Mouse (Mus musculus) hematopoietic multipotent progenitor cell, adult 10-12 weeks (in vitro differentiated cells): ENCODE results near the gene Cct3. TPM values are rescaled to one million over a fixed set of nuclear protein-coding genes. Genes with fewer than 3 reads are reported as not detected.

Source experiments
- polyA plus RNA-seq: library from polyadenylated mRNA; stranded (reverse); fragments of >175 nt; gene quantifications from 2 replicates; pipeline ENCODE4 v1.2.3, GENCODE M21; 2012; ENCODE audit warnings: low replicate concordance

Cct3 gene
- polyA plus RNA-seq = 4.2 and 11.7 TPM in 2 replicates

GRCm38 (mm10) chr3:88296561-88297318, at the start of gene Cct3, which contains the start of gene Tsacc:
Gene Cct3, plus strand, starts transcription at chr3:88297116.
Gene Tsacc, minus strand, starts transcription at chr3:88296999.

GRCm38 (mm10) chr3:88254268-88254926, 42.5 kb upstream of the Cct3 start, which contains the start of gene Rhbg:
Gene Rhbg, minus strand, starts transcription at chr3:88254709.

GRCm38 (mm10) chr3:88287110-88287509, 9.8 kb upstream of the Cct3 start, which contains the start of gene Gm38392:
Gene Gm38392, minus strand, starts transcription at chr3:88287210.

GRCm38 (mm10) chr3:88324951-88325405, 28.1 kb downstream of the Cct3 start, which contains the start of gene Glmp:
Gene Glmp, plus strand, starts transcription at chr3:88325023.

GRCm38 (mm10) chr3:88336058-88337013, 39.4 kb downstream of the Cct3 start, which contains the start of the genes Tmem79 and Smg5:
Gene Tmem79, minus strand, starts transcription at chr3:88336148.
Gene Smg5, plus strand, starts transcription at chr3:88336260.

GRCm38 (mm10) chr3:88364337-88364736, 67.4 kb downstream of the Cct3 start, which contains the start of gene Paqr6:
Gene Paqr6, plus strand, starts transcription at chr3:88364584.

Other genes with a start within 250 kb of the Cct3 start
- gene Naxe, start 238.6 kb upstream of the Cct3 start, polyA plus RNA-seq = 40.0 and 40.3 TPM in 2 replicates
- not detected in 2 replicates for gene Ttc24, start 218.8 kb upstream of the Cct3 start, polyA plus RNA-seq
- gene Iqgap3, start 215.1 kb upstream of the Cct3 start, polyA plus RNA-seq = 0.41 and 3.5 TPM in 2 replicates
- 210 and 298 TPM in 2 replicates for gene Mef2d, start 154.7 kb upstream of the Cct3 start, polyA plus RNA-seq
- 0.09 TPM in 2 replicates for gene Rhbg, start 42.4 kb upstream of the Cct3 start, polyA plus RNA-seq
- gene Gm38392, start 9.9 kb upstream of the Cct3 start, polyA plus RNA-seq = not detected in 2 replicates
- 1.1 and 1.4 TPM in 2 replicates for gene Tsacc, start 117 bp upstream of the Cct3 start, polyA plus RNA-seq
- gene Glmp, start 27.9 kb downstream of the Cct3 start, polyA plus RNA-seq = 28.3 and 133 TPM in 2 replicates
- gene Tmem79, start 39.0 kb downstream of the Cct3 start, polyA plus RNA-seq = 0.81 and 2.4 TPM in 2 replicates
- 67.3 and 68.3 TPM in 2 replicates for gene Smg5, start 39.1 kb downstream of the Cct3 start, polyA plus RNA-seq
- gene Paqr6, start 67.5 kb downstream of the Cct3 start, polyA plus RNA-seq = 0.22 TPM in 1 of 2 replicates, not detected in the other
- gene Bglap3, start 75.6 kb downstream of the Cct3 start, polyA plus RNA-seq = not detected in 2 replicates
- gene Bglap2, start 81.6 kb downstream of the Cct3 start, polyA plus RNA-seq = not detected in 2 replicates
- not detected in 2 replicates for gene Bglap, start 87.3 kb downstream of the Cct3 start, polyA plus RNA-seq
- 86.8 and 96.4 TPM in 2 replicates for gene Pmf1, start 113.2 kb downstream of the Cct3 start, polyA plus RNA-seq
- 3.3 and 9.8 TPM in 2 replicates for gene Slc25a44, start 128.0 kb downstream of the Cct3 start, polyA plus RNA-seq
- 87.8 and 314 TPM in 2 replicates for gene Sema4a, start 164.1 kb downstream of the Cct3 start, polyA plus RNA-seq
- gene Lmna, start 212.8 kb downstream of the Cct3 start, polyA plus RNA-seq = 37.6 and 43.2 TPM in 2 replicates
- 1.2 and 1.6 TPM in 2 replicates for gene Mex3a, start 235.3 kb downstream of the Cct3 start, polyA plus RNA-seq